Mouse (Mus musculus): ENCODE measurements around the gene Ptger4. TPM values are rescaled to one million over a fixed set of nuclear protein-coding genes. Genes with fewer than 3 reads are reported as not detected.
"Not testable (repeated sequence)": the region's sequence is repeated elsewhere in the genome, so short reads cannot be mapped to it uniquely, and the experiment has no call there.

Gene Ptger4
- total RNA-seq, 2 experiments from 2014 or later: 1.1 to 1.2 TPM

DNA sequence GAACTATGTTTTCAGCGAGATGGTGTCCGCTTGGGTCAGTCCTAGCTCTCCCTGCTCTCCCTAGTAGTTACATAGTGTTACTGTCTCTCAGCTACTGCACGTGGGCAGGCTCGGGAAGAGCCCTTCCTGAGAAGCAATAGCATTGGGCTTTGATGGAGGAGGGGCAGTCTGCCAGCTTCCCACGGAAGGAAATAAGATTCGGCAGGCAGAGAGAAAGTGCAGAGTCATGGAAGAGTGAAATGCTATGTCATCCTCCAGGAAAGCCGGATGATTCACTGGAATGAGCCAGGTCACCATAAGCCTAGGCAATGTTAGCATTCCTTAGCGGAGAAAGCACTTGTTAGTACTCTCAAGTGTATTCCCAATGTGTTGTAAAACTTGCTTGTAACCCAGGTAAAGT lies 8.5 kb downstream of the Ptger4 start:
- peak; percentile 35 to 53 for DNase-seq (ENCODE audit: extremely low spot score in 1 of 2, low spot score in 2 of 2)
- intact Hi-C loops (cut with DNase I): no loop called here
- Histone ChIP-seq H3K4me3 (peak overlapping the region; percentile 22), H3K27ac (peak overlapping the region; percentile 36)
- no peak for TF ChIP-seq CTCF (IDR thresholded peaks at IDR 0.05)

DNA sequence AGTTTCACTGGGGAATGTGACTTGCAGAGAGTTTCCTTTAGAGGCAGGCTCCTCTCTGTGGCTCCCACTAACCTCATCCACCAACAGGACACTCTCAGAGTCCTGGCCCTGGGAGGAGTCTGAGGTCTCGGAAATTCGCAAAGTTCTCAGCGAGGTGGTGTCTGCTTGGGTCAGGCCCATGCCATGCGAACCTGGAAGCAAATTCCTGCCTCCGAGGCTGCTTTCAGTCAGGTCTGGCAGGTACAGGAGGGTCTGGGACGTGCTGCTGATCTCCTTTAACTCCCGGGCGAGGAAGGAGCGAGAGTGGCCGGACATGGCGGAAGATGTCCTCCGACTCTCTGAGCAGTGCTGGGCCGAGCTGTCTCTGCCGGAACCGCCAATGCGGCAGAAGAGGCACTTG lies 9.3 kb downstream of the Ptger4 start:
- Histone ChIP-seq H3K27ac (no peak overlapping the region), H3K4me3 (no peak overlapping the region)
- no peak for TF ChIP-seq CTCF (IDR thresholded peaks at IDR 0.05)
- intact Hi-C loops (cut with DNase I): no loop called here
- no peak for DNase-seq (ENCODE audit: extremely low spot score in 1 of 2, low spot score in 2 of 2)

DNA sequence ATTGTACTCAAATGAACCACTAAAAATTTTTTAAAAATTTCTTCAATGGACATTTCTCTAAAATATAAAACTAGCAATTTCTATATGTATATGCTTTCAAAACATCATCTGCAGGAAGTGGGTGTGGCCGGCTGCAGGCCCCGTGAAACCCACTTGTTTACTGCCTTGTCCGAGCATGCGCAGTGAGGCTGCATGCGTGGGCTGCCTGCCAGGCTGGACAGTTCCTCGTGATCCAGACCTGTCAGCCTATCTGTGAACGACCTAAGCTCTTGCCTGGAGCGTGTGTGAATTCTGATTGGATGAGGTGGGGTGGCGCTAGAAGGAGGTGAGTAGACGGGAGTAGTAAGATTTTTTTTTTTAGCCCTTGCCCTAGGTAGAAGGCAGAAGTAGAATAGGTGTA lies 13.2 kb downstream of the Ptger4 start:
- intact Hi-C loops (cut with DNase I); H3K4me3 ChIP-seq; DNase-seq (ENCODE audit: extremely low spot score in 1 of 2, low spot score in 2 of 2); H3K27ac ChIP-seq: not testable (repeated sequence)

DNA sequence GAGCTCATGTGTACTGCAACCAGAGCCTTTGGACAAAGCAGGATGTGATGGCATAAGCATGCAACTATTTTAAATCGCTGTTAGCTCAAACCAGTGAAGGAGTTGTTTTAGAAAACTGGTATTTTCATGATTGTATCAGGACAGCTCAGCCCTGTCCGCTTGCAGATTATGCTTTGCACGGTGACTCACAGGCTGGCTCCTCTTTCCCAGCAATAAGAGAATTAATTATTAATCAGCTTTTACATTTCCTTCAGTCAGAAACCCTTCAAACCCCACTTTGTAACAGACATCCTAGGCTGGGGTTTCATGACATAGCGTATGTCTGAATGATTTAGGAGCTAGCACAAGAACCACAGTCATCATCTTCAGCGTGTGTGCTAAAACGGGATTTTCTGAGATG lies 23.5 kb downstream of the Ptger4 start:
- Histone ChIP-seq H3K27ac (no peak overlapping the region), H3K4me3 (no peak overlapping the region)
- intact Hi-C loops (cut with DNase I): no loop called here
- no peak for DNase-seq (ENCODE audit: extremely low spot score in 1 of 2, low spot score in 2 of 2)
- TF ChIP-seq CTCF (IDR thresholded peaks at IDR 0.05): no peak

DNA sequence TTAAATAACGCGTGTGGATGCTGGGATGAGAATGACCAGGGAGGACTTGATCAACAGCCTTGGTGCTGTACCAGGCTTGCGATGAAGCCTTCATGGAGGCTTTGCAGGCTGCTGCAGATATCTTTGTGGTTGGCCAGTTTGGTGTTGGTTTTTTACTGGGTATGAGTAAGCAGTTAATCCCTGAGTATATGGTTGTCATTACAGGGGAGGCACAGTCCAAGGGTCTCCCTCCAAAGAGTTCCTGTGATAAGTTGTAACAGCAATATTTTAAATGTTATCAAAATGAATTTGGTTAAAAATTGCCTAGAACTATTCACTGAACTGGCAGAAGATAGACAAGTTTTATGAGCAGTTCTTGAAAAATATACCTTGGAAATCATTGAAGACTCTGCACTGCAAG lies 34.9 kb downstream of the Ptger4 start:
- Histone ChIP-seq H3K4me3 (no peak overlapping the region), H3K27ac (no peak overlapping the region)
- intact Hi-C loops (cut with DNase I): no loop called here
- no peak for TF ChIP-seq CTCF (IDR thresholded peaks at IDR 0.05)
- no peak for DNase-seq (ENCODE audit: extremely low spot score in 1 of 2, low spot score in 2 of 2)

DNA sequence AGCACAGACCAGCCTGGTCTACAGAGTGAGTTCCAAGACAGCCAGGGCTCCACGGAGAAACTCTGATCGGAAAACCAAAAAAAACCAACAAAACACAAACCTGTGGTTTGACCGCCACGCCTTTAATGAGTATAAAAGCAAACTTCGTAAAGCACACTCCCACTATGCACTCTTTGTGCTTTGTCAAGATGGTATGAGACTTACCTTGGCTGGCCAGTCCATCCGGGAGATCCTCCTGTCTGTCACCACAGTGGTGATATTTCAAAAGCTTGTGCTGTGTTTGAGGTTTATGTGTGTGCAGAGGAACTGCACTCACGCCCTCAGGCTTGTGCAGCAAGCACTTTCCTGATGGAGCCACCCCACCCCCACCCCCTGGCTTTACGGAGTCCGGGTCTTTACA lies 38.8 kb downstream of the Ptger4 start:
- no peak overlapping the region for H3K27ac ChIP-seq
- H3K4me3 ChIP-seq: no peak overlapping the region
- TF ChIP-seq CTCF (IDR thresholded peaks at IDR 0.05): no peak
- DNase-seq (ENCODE audit: extremely low spot score in 1 of 2, low spot score in 2 of 2): no peak
- intact Hi-C loops (cut with DNase I): no loop called here

DNA sequence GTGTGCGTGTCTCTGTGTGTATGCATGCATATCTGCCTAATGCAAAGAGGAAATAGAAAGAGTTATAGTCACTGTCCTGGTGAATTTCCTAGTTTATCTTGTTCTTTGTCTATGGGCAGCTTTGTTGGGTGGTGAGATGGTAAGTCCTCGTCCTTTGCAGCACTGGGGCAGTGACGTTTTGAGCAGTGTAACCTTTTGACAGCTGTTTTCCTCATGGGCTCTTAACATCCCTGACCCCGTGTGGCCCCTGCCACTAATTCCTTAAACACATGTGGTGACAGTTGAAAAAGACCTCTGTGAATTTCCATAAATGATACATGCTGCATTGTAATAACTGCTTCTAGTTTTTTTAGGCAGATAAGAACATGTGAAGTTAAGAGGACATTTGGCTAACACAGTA lies 47.3 kb downstream of the Ptger4 start:
- Histone ChIP-seq H3K27ac (no peak overlapping the region), H3K4me3 (no peak overlapping the region)
- TF ChIP-seq CTCF (IDR thresholded peaks at IDR 0.05): no peak
- no peak for DNase-seq (ENCODE audit: extremely low spot score in 1 of 2, low spot score in 2 of 2)
- intact Hi-C loops (cut with DNase I): no loop called here

DNA sequence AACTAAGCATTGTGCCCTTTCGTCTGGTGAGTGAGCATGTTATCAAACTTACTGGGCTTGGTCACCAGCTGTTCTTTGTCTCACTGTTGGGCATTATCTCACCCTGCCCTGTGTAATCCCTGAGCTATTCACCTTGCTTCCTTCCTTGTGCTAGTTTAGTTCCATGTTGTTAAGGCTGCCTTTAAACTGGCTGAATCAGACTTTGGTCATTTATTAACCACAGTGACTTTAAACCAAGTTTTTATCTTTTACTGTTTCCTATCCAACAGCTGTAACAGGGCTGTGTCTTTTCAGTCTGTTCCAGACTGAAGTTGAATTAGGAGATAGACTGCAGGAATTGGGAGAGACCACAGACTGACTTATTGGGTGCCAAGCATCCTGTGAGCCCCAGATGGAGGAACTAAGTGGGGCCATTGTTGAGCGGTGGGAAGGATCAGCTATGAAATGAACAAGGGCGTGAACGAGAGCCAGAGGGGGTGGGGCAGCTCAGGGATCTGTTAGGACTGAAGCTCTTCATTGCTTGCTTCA lies 47.9 kb downstream of the Ptger4 start:
- Histone ChIP-seq H3K4me3 (no peak overlapping the region), H3K27ac (no peak overlapping the region)
- no peak for TF ChIP-seq CTCF (IDR thresholded peaks at IDR 0.05)
- intact Hi-C loops (cut with DNase I): loop anchor here (2.0 kb wide), 1 partner anchor 1013 kb away; no protein-coding TSS in a partner anchor
- no peak for DNase-seq (ENCODE audit: extremely low spot score in 1 of 2, low spot score in 2 of 2)

DNA sequence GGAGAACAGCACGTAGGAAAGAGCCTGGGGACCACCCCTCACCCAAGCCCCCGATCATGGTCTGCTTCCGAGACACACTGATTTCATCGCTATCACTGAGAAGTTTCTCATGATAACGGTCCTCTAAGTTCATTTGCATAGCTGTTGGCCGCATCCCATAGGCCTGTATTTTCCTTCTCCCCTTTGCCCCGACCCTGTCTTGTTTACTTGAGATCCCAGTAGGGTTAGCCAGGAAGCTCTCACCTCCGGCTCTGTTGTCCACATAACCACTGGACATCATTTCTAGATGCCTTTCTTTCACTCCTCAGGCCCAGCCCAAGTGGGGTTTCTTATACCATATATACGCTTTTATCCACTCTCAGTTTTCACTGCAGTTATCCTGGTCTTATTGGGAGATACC lies 49.1 kb downstream of the Ptger4 start:
- TF ChIP-seq CTCF (IDR thresholded peaks at IDR 0.05): no peak
- no peak overlapping the region for H3K4me3 ChIP-seq
- intact Hi-C loops (cut with DNase I): loop anchor here (2.0 to 5.0 kb wide), 2 partner anchors 887 to 1014 kb away; no protein-coding TSS in a partner anchor
- H3K27ac ChIP-seq: no peak overlapping the region
- no peak for DNase-seq (ENCODE audit: extremely low spot score in 1 of 2, low spot score in 2 of 2)

DNA sequence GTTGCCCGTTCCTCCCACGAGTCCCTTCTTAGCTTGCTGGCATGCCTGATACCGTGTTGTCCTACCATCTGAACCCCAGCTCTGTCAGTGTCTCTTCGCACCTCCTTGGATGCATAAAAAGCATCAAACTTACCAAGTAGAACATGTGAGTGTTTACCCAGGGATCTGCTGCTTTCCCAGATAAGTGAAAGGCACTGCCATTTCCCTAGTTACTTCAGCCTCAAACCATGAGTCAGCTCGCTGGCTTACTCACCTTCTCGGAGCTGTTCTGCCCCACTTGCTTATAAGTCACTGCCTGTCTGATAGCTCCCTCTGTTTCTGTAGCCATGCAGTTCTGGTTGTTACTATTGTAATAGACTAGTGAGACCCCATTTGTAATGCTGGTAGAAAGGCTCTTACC lies 49.5 kb downstream of the Ptger4 start:
- no peak overlapping the region for H3K27ac ChIP-seq
- intact Hi-C loops (cut with DNase I): loop anchor here (2.0 to 5.0 kb wide), 2 partner anchors 888 to 1014 kb away; no protein-coding TSS in a partner anchor
- H3K4me3 ChIP-seq: no peak overlapping the region
- no peak for TF ChIP-seq CTCF (IDR thresholded peaks at IDR 0.05)
- DNase-seq (ENCODE audit: extremely low spot score in 1 of 2, low spot score in 2 of 2): no peak

DNA sequence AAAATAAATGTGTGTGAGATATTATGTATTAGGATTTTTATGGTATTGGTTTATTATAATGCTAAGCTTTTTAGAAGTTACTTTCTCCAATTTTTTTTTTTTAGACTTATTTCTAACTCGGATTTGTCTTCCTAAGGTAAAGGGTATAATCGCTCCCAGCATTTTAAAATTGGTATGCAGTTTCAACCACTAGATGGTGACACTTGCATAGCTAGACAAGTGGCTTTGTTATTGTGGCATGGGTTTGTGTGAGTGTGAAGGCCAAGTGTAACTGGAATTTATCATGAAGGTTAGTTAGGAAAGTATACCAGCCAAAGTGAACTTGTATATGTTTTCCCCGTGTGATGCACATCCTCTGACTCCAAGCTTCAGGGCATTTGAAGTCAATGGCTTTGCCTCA lies 50.2 kb downstream of the Ptger4 start:
- DNase-seq (ENCODE audit: extremely low spot score in 1 of 2, low spot score in 2 of 2): no peak

DNA sequence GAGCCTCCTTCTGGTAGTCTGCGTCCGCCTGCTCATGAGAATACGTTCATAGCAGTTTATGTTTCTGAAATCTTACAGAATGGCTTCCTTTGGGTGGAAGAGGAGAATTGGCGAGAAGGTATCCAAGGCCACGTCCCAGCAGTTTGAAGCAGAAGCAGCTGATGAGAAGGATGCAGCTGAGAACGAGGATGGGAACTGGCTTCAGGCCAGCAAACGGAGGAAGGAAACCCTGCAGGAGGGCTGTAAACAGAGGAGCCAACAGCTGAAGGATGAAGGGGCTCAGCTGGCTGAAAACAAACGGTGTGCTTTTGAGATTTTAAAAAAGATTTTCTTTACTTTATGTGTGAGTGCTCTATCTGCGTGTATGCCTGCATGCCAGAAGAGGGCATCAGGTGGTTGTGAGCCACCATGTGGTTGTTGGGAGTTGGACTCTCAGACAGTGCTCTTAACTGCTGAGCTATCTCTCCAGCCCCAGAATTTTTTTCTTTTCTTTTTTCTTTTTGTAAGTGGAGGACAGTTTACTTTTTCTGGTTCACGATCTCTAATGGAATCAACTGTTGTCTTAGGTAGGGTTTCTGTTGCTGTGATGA lies 54.4 kb downstream of the Ptger4 start:
- intact Hi-C loops (cut with DNase I): loop anchor here (5.0 kb wide), 1 partner anchor 893 kb away; no protein-coding TSS in a partner anchor
- TF ChIP-seq CTCF (IDR thresholded peaks at IDR 0.05): peak; percentile 33
- Histone ChIP-seq H3K27ac (peak overlapping the region; percentile 12; the same call in 1 of the 2 replicates), H3K4me3 (no peak overlapping the region)
- DNase-seq (ENCODE audit: extremely low spot score in 1 of 2, low spot score in 2 of 2): no peak

More for the DNA sequence above, 50.2 kb downstream of the Ptger4 start:
- TF ChIP-seq CTCF (IDR thresholded peaks at IDR 0.05): peak; percentile 64
- Histone ChIP-seq H3K27ac (no peak overlapping the region), H3K4me3 (no peak overlapping the region)
- intact Hi-C loops (cut with DNase I): loop anchor here (2.0 to 5.0 kb wide), 3 partner anchors 23 to 1015 kb away; no protein-coding TSS in a partner anchor

DNA sequence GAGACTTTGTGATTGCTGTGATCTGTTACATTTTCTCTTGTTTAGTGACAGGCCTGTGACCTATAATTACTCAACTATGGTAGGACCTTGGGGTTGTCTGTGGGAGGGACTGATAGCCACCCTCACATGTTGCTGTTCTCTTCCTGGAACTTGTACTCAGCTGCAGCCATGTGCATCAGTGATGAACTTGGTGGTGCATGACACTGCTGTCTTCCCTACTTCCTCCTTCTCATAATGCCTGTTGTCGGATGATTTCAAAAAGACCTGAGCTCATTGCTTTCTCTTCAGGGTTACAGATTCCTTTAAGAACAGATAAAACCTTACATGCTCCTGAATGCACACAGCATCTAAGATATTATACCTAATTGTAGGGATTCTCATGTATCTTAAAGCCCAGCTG lies 56.0 kb downstream of the Ptger4 start:
- no peak for TF ChIP-seq CTCF (IDR thresholded peaks at IDR 0.05)
- intact Hi-C loops (cut with DNase I): no loop called here
- DNase-seq (ENCODE audit: extremely low spot score in 1 of 2, low spot score in 2 of 2): no peak
- Histone ChIP-seq H3K27ac (no peak overlapping the region), H3K4me3 (no peak overlapping the region)
